Mouse (Mus musculus) hindbrain, postnatal 0 days (tissue): ENCODE data around the gene Cyb561. TPM values are rescaled to one million over a fixed set of nuclear protein-coding genes. Genes with fewer than 3 reads are reported as not detected.

ENCODE experiments used
- ATAC-seq: fragments of 200-750 bp; cut with Nextera tagmentation; 2 replicates; pipeline ENCODE4 v1.8.0; 2017; ENCODE audit warnings: mild to moderate bottlenecking, moderate TSS enrichment, moderate library complexity
- DNase-seq: peaks from one replicate; pipeline ENCODE4 v3.0.0-alpha.2; 2015; ENCODE audit warnings: low spot score
- H3K27ac ChIP-seq: fragments of 300-500 bp; sonication (generic); 2 replicates; pipeline ENCODE4 v1.5.1; 2014; ENCODE audit warnings: mild to moderate bottlenecking
- H3K27me3 ChIP-seq: fragments of 300-500 bp; sonication (generic); 2 replicates; pipeline ENCODE4 v1.6.1; 2014; ENCODE audit warnings: low read length, mixed read lengths; ENCODE audit not compliant: insufficient read depth
- H3K36me3 ChIP-seq: fragments of 300-500 bp; sonication (generic); 2 replicates; pipeline ENCODE4 v1.6.1; 2014; ENCODE audit warnings: low read length, mixed read lengths; ENCODE audit not compliant: insufficient read depth
- H3K4me1 ChIP-seq: fragments of 300-500 bp; sonication (generic); 2 replicates; pipeline ENCODE4 v1.6.1; 2014; ENCODE audit warnings: antibody characterized with exemption, low read length, mixed read lengths; ENCODE audit not compliant: insufficient read depth
- H3K4me2 ChIP-seq: fragments of 300-500 bp; sonication (generic); 2 replicates; pipeline ENCODE4 v1.6.1; 2014; ENCODE audit warnings: low read depth, mild to moderate bottlenecking, low read length, moderate library complexity, mixed read lengths
- H3K4me3 ChIP-seq: fragments of 300-500 bp; sonication (generic); 2 replicates; pipeline ENCODE4 v1.5.1; 2014; ENCODE audit warnings: low read length
- H3K9ac ChIP-seq: fragments of 300-500 bp; sonication (generic); replicated peaks from 2 replicates; pipeline ENCODE4 v1.6.1; 2014; ENCODE audit warnings: mild to moderate bottlenecking, low read length, moderate library complexity, mixed read lengths
- H3K9me3 ChIP-seq: fragments of 300-500 bp; sonication (generic); 2 replicates; pipeline ENCODE4 v1.6.1; 2016; ENCODE audit warnings: low read length, mixed read lengths
- CTCF ChIP-seq: IDR thresholded peaks from 2 replicates; pipeline ENCODE4 v1.5.1; 2016; ENCODE audit warnings: antibody characterized with exemption, control low read depth, low read depth
- WGBS: fragments of 180-500 bp; shearing (Covaris S2); extraction: QIAGEN DNeasy Blood & Tissue Kit; methylation state at CpG from one replicate; pipeline ENCODE4 v1.1.7; 2014; 5-methylcytosine and 5-hydroxymethylcytosine counted together
- polyA plus RNA-seq: library from polyadenylated mRNA; unstranded; fragments of >200 nt; fragmentation: Nextera tagmentation; extraction: Ambion mirVana; gene quantifications from 2 replicates; pipeline ENCODE4 v1.2.1, GENCODE M21; 2015
- total RNA-seq: library from RNA; depleted of rRNA; stranded (reverse); fragments of >200 nt; gene quantifications from 2 replicates; pipeline ENCODE4 v1.2.3, GENCODE M21; 2014; rRNA removed

The Cyb561 gene
- 45.9 and 52.9 TPM in 2 replicates for total RNA-seq
- polyA plus RNA-seq = 55.9 and 57.8 TPM in 2 replicates

- TF ChIP-seq CTCF = no peak
- WGBS = 84% methylated on average over 12 of the region's 12 CpGs
- no peaks in the 10 kb centered on the region for H3K9me3 ChIP-seq
- no peak within 1 kb of the TSS for H3K9ac ChIP-seq
- no peaks in the 10 kb centered on the region for H3K27me3 ChIP-seq
- H3K4me1 ChIP-seq = no peaks in the 10 kb centered on the region
- no peak for ATAC-seq
- DNase-seq = no peak
- H3K36me3 ChIP-seq = no peaks in the 10 kb centered on the region
- no peak within 1 kb of the TSS for H3K4me2 ChIP-seq
- no peak within 1 kb of the TSS for H3K4me3 ChIP-seq
- no peak within 1 kb of the TSS for H3K27ac ChIP-seq
Measured at GRCm38 (mm10) chr11:105952911-105953386, at the start of gene Cyb561. Cyb561 (minus strand) TSS chr11:105953336.

GRCm38 (mm10) chr11:106001718-106002117, 48.6 kb upstream of the Cyb561 start:
- H3K4me2 ChIP-seq = no peak overlapping the region
- ATAC-seq (no peak), DNase-seq (peak; percentile 59)
- H3K27ac ChIP-seq = no peak overlapping the region
- 45% methylated on average over 4 of the region's 4 CpGs for WGBS
- H3K9ac ChIP-seq = no peak overlapping the region
- no peaks in the 10 kb centered on the region for H3K9me3 ChIP-seq
- no peaks in the 10 kb centered on the region for H3K4me1 ChIP-seq
- peak; percentile 70 for TF ChIP-seq CTCF
- no peak overlapping the region for H3K4me3 ChIP-seq
- H3K36me3 ChIP-seq = no peaks in the 10 kb centered on the region
- H3K27me3 ChIP-seq = no peaks in the 10 kb centered on the region

- no peak for TF ChIP-seq CTCF
- Histone ChIP-seq H3K4me3 (no peak overlapping the region), H3K4me2 (no peak overlapping the region), H3K27me3 (no peaks in the 10 kb centered on the region), H3K4me1 (no peaks in the 10 kb centered on the region), H3K36me3 (no peaks in the 10 kb centered on the region), H3K9me3 (no peaks in the 10 kb centered on the region), H3K27ac (no peak overlapping the region), H3K9ac (no peak overlapping the region)
- no peak for ATAC-seq
- no peak for DNase-seq
- 90% methylated on average over 6 of the region's 6 CpGs for WGBS
Measured at GRCm38 (mm10) chr11:106000062-106000461, 46.9 kb upstream of the Cyb561 start.

DNA sequence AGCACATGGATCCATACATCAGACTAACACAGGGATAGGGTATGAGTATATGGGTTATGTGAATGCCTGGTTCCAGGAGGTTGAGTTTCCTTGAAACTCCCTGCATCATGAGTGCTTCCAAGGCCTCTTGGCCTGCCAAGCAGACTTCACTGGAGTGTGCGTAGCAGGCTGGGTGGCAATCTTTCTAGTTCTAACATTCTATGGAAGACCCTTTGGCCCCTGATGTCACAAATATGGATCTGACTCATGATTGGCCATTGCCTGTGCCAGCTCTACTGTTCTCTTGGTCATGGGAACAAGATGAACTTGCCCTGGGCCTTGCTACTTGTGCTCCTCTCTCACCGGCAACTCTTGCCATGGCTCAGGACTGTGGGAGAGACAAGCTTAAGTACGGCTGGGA, 41.2 kb upstream of the Cyb561 start, which contains the start of gene Ace3:
Gene Ace3 (plus strand): TSS at position 301 of the 400 bp plus-strand sequence.
- Histone ChIP-seq H3K4me2 (no peak within 1 kb of the TSS), H3K9me3 (no peaks in the 10 kb centered on the region), H3K27ac (no peak within 1 kb of the TSS), H3K4me3 (no peak within 1 kb of the TSS), H3K4me1 (no peaks in the 10 kb centered on the region), H3K9ac (no peak within 1 kb of the TSS), H3K27me3 (no peaks in the 10 kb centered on the region), H3K36me3 (no peaks in the 10 kb centered on the region)
- ATAC-seq (no peak), DNase-seq (no peak)
- no peak for TF ChIP-seq CTCF
- WGBS = 92% methylated on average over 3 of the region's 3 CpGs

GRCm38 (mm10) chr11:105990231-105990630, 37.1 kb upstream of the Cyb561 start:
- DNase-seq (no peak), ATAC-seq (no peak)
- TF ChIP-seq CTCF = no peak
- no peaks in the 10 kb centered on the region for H3K4me1 ChIP-seq
- no peaks in the 10 kb centered on the region for H3K27me3 ChIP-seq
- no peak overlapping the region for H3K4me2 ChIP-seq
- H3K9ac ChIP-seq = no peak overlapping the region
- no peak overlapping the region for H3K27ac ChIP-seq
- no peak overlapping the region for H3K4me3 ChIP-seq
- 67% methylated on average over 2 of the region's 2 CpGs for WGBS
- H3K9me3 ChIP-seq = no peaks in the 10 kb centered on the region
- H3K36me3 ChIP-seq = no peaks in the 10 kb centered on the region

- ATAC-seq (no peak), DNase-seq (no peak)
- Histone ChIP-seq H3K9me3 (no peaks in the 10 kb centered on the region), H3K27ac (no peak overlapping the region), H3K9ac (no peak overlapping the region), H3K27me3 (no peaks in the 10 kb centered on the region), H3K4me1 (no peaks in the 10 kb centered on the region), H3K36me3 (no peaks in the 10 kb centered on the region), H3K4me2 (no peak overlapping the region), H3K4me3 (no peak overlapping the region)
- TF ChIP-seq CTCF = no peak
- 70% methylated on average over 6 of the region's 6 CpGs for WGBS
Measured at GRCm38 (mm10) chr11:105989446-105989845, 36.3 kb upstream of the Cyb561 start.

DNA sequence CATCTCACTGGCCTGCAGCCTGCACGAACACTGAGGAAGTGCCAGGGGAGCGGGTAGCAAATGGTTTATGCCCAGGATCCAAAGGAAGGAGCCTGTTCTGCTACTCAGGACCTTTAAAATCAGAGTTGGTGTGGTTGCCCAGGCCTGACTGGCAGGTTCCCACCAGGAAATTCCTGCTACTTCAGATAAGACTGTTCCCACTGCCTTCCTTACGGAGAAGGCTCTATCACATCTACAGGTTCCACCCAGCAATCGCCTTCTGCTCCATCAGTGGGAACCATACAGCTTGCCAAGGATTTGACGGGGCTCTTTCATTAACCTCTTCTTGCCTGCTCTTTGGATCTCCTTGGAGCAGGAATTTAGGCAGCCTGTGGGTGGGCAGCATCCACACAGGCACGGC, 34.3 kb upstream of the Cyb561 start:
- no peaks in the 10 kb centered on the region for H3K36me3 ChIP-seq
- TF ChIP-seq CTCF = no peak
- DNase-seq = peak; percentile 34
- no peak for ATAC-seq
- H3K9ac ChIP-seq = no peak overlapping the region
- no peak overlapping the region for H3K4me3 ChIP-seq
- H3K9me3 ChIP-seq = no peaks in the 10 kb centered on the region
- H3K4me2 ChIP-seq = no peak overlapping the region
- no peak overlapping the region for H3K27ac ChIP-seq
- WGBS = 63% methylated on average over 6 of the region's 6 CpGs
- no peaks in the 10 kb centered on the region for H3K27me3 ChIP-seq
- no peaks in the 10 kb centered on the region for H3K4me1 ChIP-seq
